Mouse (Mus musculus): ENCODE measurements around the gene Lrrc45. TPM values are rescaled to one million over a fixed set of nuclear protein-coding genes. Genes with fewer than 3 reads are reported as not detected.

Lrrc45 gene
- total and polyA plus RNA-seq, 3 experiments: 11.7 to 31.3 (median 20.3) TPM

- H3K79me2 ChIP-seq (replicated peaks; ENCODE audit: control insufficient read depth, extremely low read depth, insufficient read depth, poor library complexity, severe bottlenecking): no peaks in the 10 kb centered on the region
- H3K9ac ChIP-seq (ENCODE audit: insufficient read depth, low read depth): no peak overlapping the region
- no peak overlapping the region for H3K4me3 ChIP-seq (replicated peaks in 1 of 3; ENCODE audit: low read depth in 2 of 3, low read length in 2 of 3, poor library complexity in 1 of 3)
- TF ChIP-seq JUND (conservative IDR thresholded peaks at IDR 0.05; ENCODE audit: low read depth, low read length) (no peak), ZNF384 (IDR thresholded peaks at IDR 0.05; ENCODE audit: low read depth, low read length) (no peak), CHD2 (IDR thresholded peaks at IDR 0.05; ENCODE audit: low read length) (no peak), POLR2AphosphoS2 (IDR thresholded peaks at IDR 0.05; ENCODE audit: low read depth, low read length) (no peak), RCOR1 (conservative IDR thresholded peaks at IDR 0.05; ENCODE audit: low read depth, low read length) (no peak), MAFK (IDR thresholded peaks at IDR 0.05; ENCODE audit: insufficient replicate concordance, low read length) (no peak), MXI1 (IDR thresholded peaks at IDR 0.05; ENCODE audit: low read depth, low read length) (no peak), USF2 (conservative IDR thresholded peaks at IDR 0.05; ENCODE audit: low read depth, low read length) (no peak), E2F4 (IDR thresholded peaks at IDR 0.05; ENCODE audit: insufficient replicate concordance, low read depth, low read length) (no peak), ZMIZ1 (IDR thresholded peaks at IDR 0.05; ENCODE audit: low read depth, low read length) (no peak), EP300 (IDR thresholded peaks at IDR 0.05; ENCODE audit: low read length) (no peak), HCFC1 (IDR thresholded peaks at IDR 0.05; ENCODE audit: low read depth, low read length) (no peak), ZC3H11A (IDR thresholded peaks at IDR 0.05; ENCODE audit: low read depth, low read length) (no peak), IRF4 (IDR thresholded peaks at IDR 0.05; ENCODE audit: low read depth, low read length) (no peak), PAX5 (IDR thresholded peaks at IDR 0.05; ENCODE audit: low read length) (no peak)
- peaks cover 13% of the 10 kb centered on the region for H3K27me3 ChIP-seq (replicated peaks)
- peaks cover 0 to 2% of the 10 kb centered on the region in 2 experiments; a peak in 1 of 4 replicates for H3K4me1 ChIP-seq (ENCODE audit: control insufficient read depth in 1 of 2, insufficient read depth in 2 of 2)
- DNase-seq (ENCODE audit: extremely low read depth): no peak
- no peak overlapping the region for H3K27ac ChIP-seq (ENCODE audit: insufficient read depth, low read depth)
- H3K9me3 ChIP-seq (replicated peaks; ENCODE audit: low read length): peaks cover 44% of the 10 kb centered on the region
- H3K36me3 ChIP-seq (replicated peaks in 1 of 2; ENCODE audit: control insufficient read depth in 1 of 2, insufficient read depth in 1 of 2, low read length in 1 of 2): no peaks in the 10 kb centered on the region
- dilution Hi-C loops (cut with MboI; ENCODE audit: extremely low pct_ligation_motif_present, extremely low pct_unique_long_range_greater_than_20kb, low sequenced_read_pairs): no loop called here
- H3K4me2 ChIP-seq (ENCODE audit: insufficient read depth, low read depth, poor library complexity, severe bottlenecking): no peak overlapping the region
- in situ Hi-C loops (cut with MboI; ENCODE audit: low pct_ligation_motif_present, low pct_unique_long_range_greater_than_20kb, low sequenced_read_pairs): no loop called here
These were observed 46.5 kb downstream of the Lrrc45 start for GRCm38 (mm10) chr11:120760236-120760635.

GRCm38 (mm10) chr11:120761811-120762671 is 48.3 kb downstream of the Lrrc45 start:
- Histone ChIP-seq H3K4me2 (ENCODE audit: insufficient read depth, low read depth, poor library complexity, severe bottlenecking) (no peak overlapping the region), H3K9ac (ENCODE audit: insufficient read depth, low read depth) (no peak overlapping the region), H3K9me3 (replicated peaks; ENCODE audit: low read length) (peaks cover 41% of the 10 kb centered on the region), H3K27ac (ENCODE audit: insufficient read depth, low read depth) (no peak overlapping the region), H3K36me3 (replicated peaks in 1 of 2; ENCODE audit: control insufficient read depth in 1 of 2, insufficient read depth in 1 of 2, low read length in 1 of 2) (no peaks in the 10 kb centered on the region), H3K4me3 (replicated peaks in 1 of 3; ENCODE audit: low read depth in 2 of 3, low read length in 2 of 3, poor library complexity in 1 of 3) (no peak overlapping the region), H3K79me2 (replicated peaks; ENCODE audit: control insufficient read depth, extremely low read depth, insufficient read depth, poor library complexity, severe bottlenecking) (no peaks in the 10 kb centered on the region), H3K4me1 (ENCODE audit: control insufficient read depth in 1 of 2, insufficient read depth in 2 of 2) (peaks cover 0 to 3% of the 10 kb centered on the region in 2 experiments; a peak in 1 of 4 replicates), H3K27me3 (replicated peaks) (peaks cover 20% of the 10 kb centered on the region)
- in situ Hi-C loops (cut with MboI; ENCODE audit: low pct_ligation_motif_present, low pct_unique_long_range_greater_than_20kb, low sequenced_read_pairs) (no loop called here), dilution Hi-C loops (cut with MboI; ENCODE audit: extremely low pct_ligation_motif_present, extremely low pct_unique_long_range_greater_than_20kb, low sequenced_read_pairs) (no loop called here)
- no peak for DNase-seq (ENCODE audit: extremely low read depth)
- no peak for TF ChIP-seq RCOR1 (conservative IDR thresholded peaks at IDR 0.05; ENCODE audit: low read depth, low read length)
- no peak for TF ChIP-seq CHD1 (IDR thresholded peaks at IDR 0.05; ENCODE audit: low read depth, low read length)
- TF ChIP-seq EP300 (IDR thresholded peaks at IDR 0.05; ENCODE audit: low read length): no peak
- TF ChIP-seq RAD21 (IDR thresholded peaks at IDR 0.05; ENCODE audit: low read depth, low read length): no peak
- TF ChIP-seq BHLHE40 (IDR thresholded peaks at IDR 0.05; ENCODE audit: low read depth, low read length): no peak
- no peak for TF ChIP-seq MAZ (IDR thresholded peaks at IDR 0.05; ENCODE audit: low read depth, low read length)
- TF ChIP-seq KAT2A (IDR thresholded peaks at IDR 0.05; ENCODE audit: insufficient replicate concordance, low read length): no peak
- no peak for TF ChIP-seq JUN (IDR thresholded peaks at IDR 0.05; ENCODE audit: insufficient read depth, low read depth, low read length)
- TF ChIP-seq MXI1 (IDR thresholded peaks at IDR 0.05; ENCODE audit: low read depth, low read length): no peak
- no peak for TF ChIP-seq ELF1 (IDR thresholded peaks at IDR 0.05; ENCODE audit: low read depth, low read length)
- no peak for TF ChIP-seq UBTF (IDR thresholded peaks at IDR 0.05; ENCODE audit: low read depth, low read length)
- TF ChIP-seq TCF12 (IDR thresholded peaks at IDR 0.05; ENCODE audit: low read depth, low read length): no peak
- no peak for TF ChIP-seq CTCF (conservative IDR thresholded peaks at IDR 0.05 in 1 of 2, IDR thresholded peaks at IDR 0.05 in 1 of 2; ENCODE audit: low read depth in 2 of 2, low read length in 2 of 2)
- no peak for TF ChIP-seq MAFK (IDR thresholded peaks at IDR 0.05; ENCODE audit: insufficient replicate concordance, low read length)
- TF ChIP-seq POLR2AphosphoS2 (IDR thresholded peaks at IDR 0.05; ENCODE audit: low read depth, low read length): no peak
- no peak for TF ChIP-seq JUND (conservative IDR thresholded peaks at IDR 0.05; ENCODE audit: low read depth, low read length)
- TF ChIP-seq NELFE (IDR thresholded peaks at IDR 0.05; ENCODE audit: low read depth, low read length): no peak
- no peak for TF ChIP-seq TBP (conservative IDR thresholded peaks at IDR 0.05; ENCODE audit: low read depth, low read length)
- TF ChIP-seq ZNF384 (IDR thresholded peaks at IDR 0.05; ENCODE audit: low read depth, low read length): no peak
